In the genomic region with DNA sequence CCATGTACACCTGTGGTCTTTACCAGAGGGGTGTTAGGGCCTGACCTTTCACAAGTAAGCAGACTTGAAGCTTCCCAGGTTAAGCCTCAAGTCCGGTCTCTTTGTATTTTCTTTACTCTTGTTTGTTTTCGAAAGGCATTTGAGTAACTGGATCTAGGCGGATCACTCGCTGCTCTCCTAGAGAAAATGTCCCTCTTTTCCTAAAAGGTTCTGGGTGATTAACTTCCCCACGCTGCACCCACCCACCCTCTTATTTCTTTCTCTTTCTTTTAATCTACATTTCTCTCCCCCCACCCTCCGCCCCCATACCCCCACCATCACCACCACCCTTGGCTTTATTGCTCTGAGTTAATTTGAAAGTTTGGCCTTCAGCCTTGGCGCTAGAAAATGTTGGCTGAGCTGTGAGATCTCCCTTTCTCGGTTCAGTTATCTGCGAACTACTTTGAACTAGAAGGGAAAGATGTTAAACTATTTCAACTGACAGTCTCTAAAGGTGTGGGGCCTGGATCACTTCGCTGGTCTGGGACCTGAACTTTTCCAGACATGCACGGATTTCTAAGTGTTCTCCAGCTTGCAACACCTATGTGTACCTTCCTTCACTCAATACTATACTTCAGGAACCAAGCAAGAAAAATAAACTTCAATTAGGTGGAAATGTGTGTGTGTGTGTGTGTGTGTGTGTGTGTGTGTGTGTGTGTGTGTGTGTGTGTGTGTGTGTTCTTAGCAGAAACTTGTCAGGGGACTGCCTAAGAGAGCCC, we compare ENCODE assay signal across 8 mouse cellular contexts. TPM values are rescaled to one million over a fixed set of nuclear protein-coding genes. Genes with fewer than 3 reads are reported as not detected.
DNase-seq lines count a peak whose midpoint lies in the region; ATAC-seq and TF ChIP-seq lines count a peak whose summit lies in the region.
"Had no signal": no experiment of that assay in that cellular context is flagged by ENCODE, and none has a peak within 500 bp of the region (broad histone marks: within the 10 kb centered on the region; RNA-seq: fewer than 3 reads in every experiment).

No protein-coding gene starts in this region.

- TF ChIP-seq CTCF in liver, postnatal 0 days (IDR thresholded peaks at IDR 0.05; ENCODE audit: low read depth), result no peak

- no peaks in the 10 kb centered on the region for H3K9me3 ChIP-seq in liver, postnatal 0 days (ENCODE audit: low read length)
- H3K9me3 ChIP-seq in forebrain, embryonic 13.5 days (replicated peaks), result no peaks in the 10 kb centered on the region
- no peaks in the 10 kb centered on the region for H3K9me3 ChIP-seq in limb, embryonic 11.5 days (ENCODE audit: control insufficient read depth, low read length)
- no peaks in the 10 kb centered on the region for H3K9me3 ChIP-seq in stomach, embryonic 15.5 days
- H3K9me3 ChIP-seq: liver, embryonic 15.5 days had no signal

- H3K4me1 ChIP-seq in liver, postnatal 0 days (ENCODE audit: insufficient read depth), result 0 out of 2 replicates have a peak, but pooled peaks cover 3% of the 10 kb centered on the region
- H3K4me1 ChIP-seq in forebrain, embryonic 13.5 days, result peaks cover 52% of the 10 kb centered on the region
- H3K4me1 ChIP-seq in limb, embryonic 11.5 days (ENCODE audit: control insufficient read depth, insufficient read depth, low read length), result peaks cover 3% of the 10 kb centered on the region; the same call in 1 of the 2 replicates
- H3K4me1 ChIP-seq in stomach, embryonic 15.5 days, result peaks cover 18% of the 10 kb centered on the region

- H3K4me2 ChIP-seq in liver, postnatal 0 days (ENCODE audit: low read depth, low read length), result no peak overlapping the region
- H3K4me2 ChIP-seq in forebrain, embryonic 13.5 days, result peak overlapping the region; percentile 81
- peak overlapping the region; percentile 83; the same call in 1 of the 2 replicates for H3K4me2 ChIP-seq in limb, embryonic 11.5 days (ENCODE audit: low read depth, severe bottlenecking)
- H3K4me2 ChIP-seq in stomach, embryonic 15.5 days, result peak overlapping the region; percentile 81; the same call in 1 of the 2 replicates

- no peaks in the 10 kb centered on the region for H3K36me3 ChIP-seq in liver, postnatal 0 days (replicated peaks; ENCODE audit: insufficient read depth, low read length)
- H3K36me3 ChIP-seq in forebrain, embryonic 13.5 days (ENCODE audit: poor library complexity, severe bottlenecking), result no peaks in the 10 kb centered on the region
- H3K36me3 ChIP-seq in limb, embryonic 11.5 days (ENCODE audit: control insufficient read depth, insufficient read depth, low read length), result no peaks in the 10 kb centered on the region
- H3K36me3 ChIP-seq in stomach, embryonic 15.5 days, result no peaks in the 10 kb centered on the region
- H3K36me3 ChIP-seq: liver, embryonic 15.5 days had no signal

- H3K27ac ChIP-seq in liver, postnatal 0 days (ENCODE audit: low read depth), result no peak overlapping the region
- peak overlapping the region; percentile 98 for H3K27ac ChIP-seq in forebrain, embryonic 13.5 days
- no peak overlapping the region for H3K27ac ChIP-seq in limb, embryonic 11.5 days (replicated peaks; ENCODE audit: low read depth, low read length)
- H3K27ac ChIP-seq in stomach, embryonic 15.5 days, result peak overlapping the region; percentile 91
- H3K27ac ChIP-seq: liver, embryonic 15.5 days had no signal

- no peak for TF ChIP-seq EP300 in liver, postnatal 0 days (IDR thresholded peaks at IDR 0.05; ENCODE audit: low read depth)

- 0 out of 2 replicates have a peak overlapping the region, but pooled peaks have one; percentile 48 for H3K4me3 ChIP-seq in liver, postnatal 0 days (ENCODE audit: low read depth, low read length)
- peak overlapping the region; percentile 87 for H3K4me3 ChIP-seq in forebrain, embryonic 13.5 days
- H3K4me3 ChIP-seq in limb, embryonic 11.5 days (ENCODE audit: low read depth, low read length), result no peak overlapping the region; the same call in 1 of the 2 replicates
- peak overlapping the region; percentile 73; the same call in 1 of the 2 replicates for H3K4me3 ChIP-seq in stomach, embryonic 15.5 days (replicated peaks)

- 53% methylated on average over 11 of the region's 11 CpGs for WGBS in liver, postnatal 0 days (ENCODE audit: insufficient replicate concordance)
- 16% methylated on average over 11 of the region's 11 CpGs for WGBS in forebrain, embryonic 13.5 days
- 18% methylated on average over 11 of the region's 11 CpGs for WGBS in limb, embryonic 11.5 days
- WGBS in stomach, embryonic 15.5 days, result 47% methylated on average over 11 of the region's 11 CpGs

- peaks cover 25% of the 10 kb centered on the region for H3K27me3 ChIP-seq in liver, postnatal 0 days (ENCODE audit: insufficient read depth, low read length)
- no peaks in the 10 kb centered on the region for H3K27me3 ChIP-seq in forebrain, embryonic 13.5 days
- H3K27me3 ChIP-seq in limb, embryonic 11.5 days (ENCODE audit: control insufficient read depth, insufficient read depth, low read length), result no peaks in the 10 kb centered on the region
- H3K27me3 ChIP-seq in stomach, embryonic 15.5 days (replicated peaks), result 0 out of 2 replicates have a peak, but pooled peaks cover 3% of the 10 kb centered on the region

- no peak for ATAC-seq in liver, postnatal 0 days
- ATAC-seq in forebrain, embryonic 13.5 days, result peak; percentile 1; the same call in 1 of the 2 replicates
- ATAC-seq in limb, embryonic 11.5 days (ENCODE audit: insufficient number of reproducible peaks, low FRiP score, low TSS enrichment, low read depth), result no peak
- ATAC-seq in stomach, embryonic 15.5 days (ENCODE audit: insufficient read depth, low FRiP score, low read depth), result no peak

- no peak overlapping the region for H3K9ac ChIP-seq in liver, postnatal 0 days (replicated peaks)
- peak overlapping the region; percentile 98 for H3K9ac ChIP-seq in forebrain, embryonic 13.5 days
- no peak overlapping the region for H3K9ac ChIP-seq in limb, embryonic 11.5 days (ENCODE audit: low read length)
- no peak overlapping the region for H3K9ac ChIP-seq in stomach, embryonic 15.5 days
- H3K9ac ChIP-seq: liver, embryonic 15.5 days had no signal

- DNase-seq in liver, postnatal 0 days, result no peak
- DNase-seq in liver, result no peak
- no peak for DNase-seq in limb, embryonic 11.5 days (ENCODE audit: low spot score)
- DNase-seq in layer of hippocampus, adult 11-12 months (ENCODE audit: low spot score), result no peak
- DNase-seq in left cerebral cortex, adult 9 months (ENCODE audit: low spot score in 2 of 2), result no peak

RNA-seq across cellular contexts. Expression of gene Tox3, which starts 1.0 kb away (rescaled TPM):
- 0.06 and 0.09 TPM in 2 replicates for polyA plus RNA-seq in liver, postnatal 0 days (2015; fragmentation: Nextera tagmentation; extraction: Ambion mirVana)
- 25.8 and 27.6 TPM in 2 replicates for polyA plus RNA-seq in forebrain, embryonic 13.5 days (2015; fragmentation: Nextera tagmentation; extraction: Ambion mirVana)
- polyA plus RNA-seq in limb, embryonic 11.5 days (2014; fragmentation: Nextera tagmentation; extraction: Ambion mirVana), result 8.3 and 9.2 TPM in 2 replicates
- polyA plus RNA-seq in stomach, embryonic 15.5 days (2015; fragmentation: Nextera tagmentation; extraction: Ambion mirVana), result 11.3 and 12.6 TPM in 2 replicates

Comparison
In these comparisons a context has a peak if more than half of its experiments do, and no peak if none do; other contexts are left out.
1. H3K27ac ChIP-seq: peak in forebrain, embryonic 13.5 days (single experiment) and stomach, embryonic 15.5 days (single experiment); none in liver, postnatal 0 days (single experiment) and limb, embryonic 11.5 days (single experiment).